Mouse (Mus musculus): Measurements from ENCODE around the gene Slc1a4.

Slc1a4 gene

DNA sequence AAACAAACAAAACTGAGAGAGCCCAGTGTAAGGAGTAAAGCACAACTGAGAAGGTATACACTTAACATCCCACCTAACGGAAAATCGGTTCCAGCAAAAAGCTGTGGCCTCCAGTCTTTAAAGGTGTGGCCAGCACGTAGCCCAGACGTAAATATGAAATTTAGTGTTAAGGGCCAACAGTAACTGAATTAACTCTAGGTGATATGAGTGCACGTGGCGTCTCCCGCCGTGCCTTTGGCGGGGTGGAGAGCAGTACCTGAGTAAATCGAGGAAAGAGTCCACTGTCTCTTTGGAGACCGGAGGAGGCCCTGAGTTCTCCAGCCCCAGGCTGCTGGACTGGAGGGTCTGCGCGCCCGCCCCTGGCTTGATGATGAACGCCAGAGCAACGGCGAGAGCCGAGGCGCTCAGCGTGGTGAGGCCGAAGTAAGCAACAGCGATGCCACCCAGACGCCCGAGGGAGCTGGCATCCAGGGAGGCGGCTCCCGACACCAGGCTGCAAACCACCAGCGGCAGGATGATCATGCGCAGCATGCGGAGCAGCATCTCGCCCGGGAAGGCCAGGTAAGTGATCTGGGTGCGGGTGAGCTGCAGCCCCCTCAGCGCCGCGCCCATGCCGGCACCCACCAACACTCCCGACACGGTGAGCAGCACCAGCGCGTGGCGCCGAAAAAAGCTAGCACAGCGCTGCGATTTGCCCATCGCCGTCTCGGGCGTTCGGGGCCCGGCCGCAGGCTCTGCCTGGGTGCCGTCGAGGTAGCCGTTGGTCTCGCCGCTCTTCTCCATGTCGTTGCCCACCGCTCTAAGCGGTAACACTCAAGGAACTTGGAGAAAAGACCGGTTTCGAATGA, 599 bp downstream of the Slc1a4 start:
- H3K27me3 ChIP-seq (ENCODE audit: control insufficient read depth, insufficient read depth, low read length, poor library complexity, severe bottlenecking) = no peaks in the 10 kb centered on the region
- DNase-seq (ENCODE audit: low read depth, low spot score) = no peak
- no peaks in the 10 kb centered on the region for H3K36me3 ChIP-seq (ENCODE audit: control insufficient read depth, insufficient read depth, low read length, poor library complexity, severe bottlenecking)

GRCm38 (mm10) chr11:20331027-20331689, 1.4 kb downstream of the Slc1a4 start:
- H3K27me3 ChIP-seq (ENCODE audit: control insufficient read depth, insufficient read depth, low read length, poor library complexity, severe bottlenecking) = no peaks in the 10 kb centered on the region
- H3K36me3 ChIP-seq (ENCODE audit: control insufficient read depth, insufficient read depth, low read length, poor library complexity, severe bottlenecking) = no peaks in the 10 kb centered on the region
- no peak for DNase-seq (ENCODE audit: low read depth, low spot score)

DNA sequence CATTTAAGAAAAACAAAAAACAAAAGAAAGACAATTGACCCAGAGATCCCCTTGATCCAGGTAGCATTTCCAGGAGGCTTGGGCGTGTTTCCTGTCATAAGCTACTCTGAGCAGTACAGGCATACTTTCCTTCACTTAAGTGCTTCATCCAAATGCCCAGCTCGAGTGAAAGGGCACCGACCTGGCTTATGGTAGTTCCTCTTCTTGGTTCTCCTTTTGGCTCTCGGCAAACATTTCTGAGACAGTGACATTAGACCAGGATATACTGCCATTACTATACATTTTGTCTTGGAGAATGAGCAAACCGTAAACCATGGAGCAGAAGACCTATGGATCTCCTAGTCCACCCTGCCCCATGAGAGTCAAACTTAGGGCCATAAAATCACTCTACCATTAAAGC, 2.8 kb downstream of the Slc1a4 start:
- no peaks in the 10 kb centered on the region for H3K36me3 ChIP-seq (ENCODE audit: control insufficient read depth, insufficient read depth, low read length, poor library complexity, severe bottlenecking)
- peak; percentile 48 for DNase-seq (ENCODE audit: low read depth, low spot score)

GRCm38 (mm10) chr11:20328771-20329170, 3.7 kb downstream of the Slc1a4 start:
- H3K27me3 ChIP-seq (ENCODE audit: control insufficient read depth, insufficient read depth, low read length, poor library complexity, severe bottlenecking) = no peaks in the 10 kb centered on the region
- no peak for DNase-seq (ENCODE audit: low read depth, low spot score)
- no peaks in the 10 kb centered on the region for H3K36me3 ChIP-seq (ENCODE audit: control insufficient read depth, insufficient read depth, low read length, poor library complexity, severe bottlenecking)

More for the DNA sequence above, 2.8 kb downstream of the Slc1a4 start:
- no peaks in the 10 kb centered on the region for H3K27me3 ChIP-seq (ENCODE audit: control insufficient read depth, insufficient read depth, low read length, poor library complexity, severe bottlenecking)

DNA sequence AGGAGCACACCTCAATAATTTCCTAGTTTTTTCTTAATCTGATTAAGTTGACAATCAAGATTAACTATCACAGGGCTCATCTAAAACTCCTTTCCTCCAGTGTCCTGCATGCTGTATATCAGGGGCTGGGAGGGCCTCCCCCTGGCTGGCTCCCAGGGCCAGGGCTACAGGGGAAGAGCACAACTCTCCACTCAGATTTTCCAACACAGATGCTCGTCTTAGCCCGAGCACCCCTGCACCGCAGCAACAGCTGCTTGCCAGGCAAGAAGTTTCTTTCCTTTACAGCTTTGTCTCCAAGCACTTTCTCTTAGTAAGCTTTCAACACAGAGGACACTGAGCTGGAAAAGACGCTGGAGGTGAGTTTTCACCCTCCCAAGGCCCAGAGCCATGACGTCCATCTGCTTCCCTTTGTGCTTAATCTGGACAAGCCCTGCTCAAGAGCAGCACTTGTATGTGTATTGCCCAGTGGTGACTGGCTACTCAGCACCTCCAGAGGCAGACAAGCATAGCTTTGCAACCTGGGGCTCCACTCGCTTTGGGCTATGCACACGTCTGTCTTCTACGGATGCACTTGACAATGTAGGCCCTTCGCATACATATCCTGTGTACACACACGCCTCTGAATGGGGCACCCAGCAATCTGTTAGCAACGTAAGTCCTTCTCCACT, 6.1 kb downstream of the Slc1a4 start:
- Histone ChIP-seq H3K27me3 (ENCODE audit: control insufficient read depth, insufficient read depth, low read length, poor library complexity, severe bottlenecking) (no peaks in the 10 kb centered on the region), H3K36me3 (ENCODE audit: control insufficient read depth, insufficient read depth, low read length, poor library complexity, severe bottlenecking) (no peaks in the 10 kb centered on the region)
- no peak for DNase-seq (ENCODE audit: low read depth, low spot score)

GRCm38 (mm10) chr11:20325073-20325694, 7.3 kb downstream of the Slc1a4 start:
- Histone ChIP-seq H3K36me3 (ENCODE audit: control insufficient read depth, insufficient read depth, low read length, poor library complexity, severe bottlenecking) (no peaks in the 10 kb centered on the region), H3K27me3 (ENCODE audit: control insufficient read depth, insufficient read depth, low read length, poor library complexity, severe bottlenecking) (no peaks in the 10 kb centered on the region)
- no peak for DNase-seq (ENCODE audit: low read depth, low spot score)

DNA sequence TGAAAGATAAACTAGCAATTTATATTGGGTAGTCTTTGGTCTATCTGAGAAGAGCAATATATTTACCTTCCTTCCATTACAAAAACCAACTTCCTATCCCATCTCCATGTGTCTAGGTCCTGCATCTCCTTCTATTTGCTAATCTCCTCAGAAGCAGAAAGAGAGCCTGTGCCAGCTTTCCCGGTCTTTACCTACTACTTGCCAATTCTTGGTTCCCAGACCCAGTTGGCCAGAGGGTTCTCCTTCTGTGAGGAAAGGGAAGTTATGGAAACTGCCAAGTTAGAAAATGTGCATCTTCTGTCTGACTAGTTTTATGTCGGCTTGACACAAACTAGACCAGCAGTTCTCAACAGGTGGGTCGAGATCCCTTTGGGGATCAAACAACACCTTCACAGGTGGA, 8.5 kb downstream of the Slc1a4 start:
- Histone ChIP-seq H3K36me3 (ENCODE audit: control insufficient read depth, insufficient read depth, low read length, poor library complexity, severe bottlenecking) (no peaks in the 10 kb centered on the region), H3K27me3 (ENCODE audit: control insufficient read depth, insufficient read depth, low read length, poor library complexity, severe bottlenecking) (no peaks in the 10 kb centered on the region)
- no peak for DNase-seq (ENCODE audit: low read depth, low spot score)

GRCm38 (mm10) chr11:20322366-20322765, 10.1 kb downstream of the Slc1a4 start:
- no peaks in the 10 kb centered on the region for H3K36me3 ChIP-seq (ENCODE audit: control insufficient read depth, insufficient read depth, low read length, poor library complexity, severe bottlenecking)
- no peaks in the 10 kb centered on the region for H3K27me3 ChIP-seq (ENCODE audit: control insufficient read depth, insufficient read depth, low read length, poor library complexity, severe bottlenecking)
- DNase-seq (ENCODE audit: low read depth, low spot score) = no peak

DNA sequence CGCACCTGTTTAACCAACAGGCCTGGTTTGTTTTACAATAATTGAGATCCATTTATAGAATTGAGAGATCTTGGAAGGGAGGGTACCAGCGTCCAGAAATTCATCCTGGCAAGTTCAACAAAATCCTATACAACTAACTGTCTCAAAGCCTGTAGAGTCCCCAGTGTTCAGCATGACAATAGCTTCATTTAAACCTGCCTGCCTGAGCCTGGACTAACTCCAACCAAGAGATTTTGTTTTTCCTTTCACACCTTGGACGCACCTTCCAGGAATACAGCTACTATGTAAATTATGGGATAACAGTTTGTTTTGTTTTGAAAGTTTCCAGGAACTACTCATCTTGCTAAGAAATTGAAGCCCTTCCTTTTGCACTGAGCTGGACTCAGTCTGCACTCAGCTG, 11.9 kb downstream of the Slc1a4 start:
- Histone ChIP-seq H3K36me3 (ENCODE audit: control insufficient read depth, insufficient read depth, low read length, poor library complexity, severe bottlenecking) (no peaks in the 10 kb centered on the region), H3K27me3 (ENCODE audit: control insufficient read depth, insufficient read depth, low read length, poor library complexity, severe bottlenecking) (no peaks in the 10 kb centered on the region)
- DNase-seq (ENCODE audit: low read depth, low spot score) = no peak

- no peak for DNase-seq (ENCODE audit: low read depth, low spot score)
- Histone ChIP-seq H3K36me3 (ENCODE audit: control insufficient read depth, insufficient read depth, low read length, poor library complexity, severe bottlenecking) (no peaks in the 10 kb centered on the region), H3K27me3 (ENCODE audit: control insufficient read depth, insufficient read depth, low read length, poor library complexity, severe bottlenecking) (no peaks in the 10 kb centered on the region)
Measured at GRCm38 (mm10) chr11:20318659-20319454, 13.7 kb downstream of the Slc1a4 start.

GRCm38 (mm10) chr11:20313576-20313975, 18.9 kb downstream of the Slc1a4 start:
- DNase-seq (ENCODE audit: low read depth, low spot score) = no peak
- Histone ChIP-seq H3K27me3 (ENCODE audit: control insufficient read depth, insufficient read depth, low read length, poor library complexity, severe bottlenecking) (no peaks in the 10 kb centered on the region), H3K36me3 (ENCODE audit: control insufficient read depth, insufficient read depth, low read length, poor library complexity, severe bottlenecking) (no peaks in the 10 kb centered on the region)

DNA sequence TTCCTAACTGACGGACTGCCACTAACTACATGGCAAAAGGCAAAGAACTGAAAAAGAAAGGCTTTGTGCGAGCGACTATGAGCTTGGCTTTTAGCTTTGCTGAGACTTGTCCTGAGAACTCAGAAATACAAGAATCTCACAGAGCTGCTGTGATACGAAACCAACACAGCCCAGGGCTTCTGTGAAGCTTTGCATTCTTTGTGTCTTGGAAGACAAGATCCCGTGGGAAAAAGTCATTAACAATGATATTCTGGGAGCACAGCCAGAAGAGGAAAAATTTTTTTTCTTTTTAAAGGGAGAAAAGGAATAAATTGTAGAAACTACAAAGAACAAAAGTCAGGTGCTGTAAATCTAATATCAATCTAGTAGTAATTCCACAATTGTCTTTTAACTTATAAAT, 23.5 kb downstream of the Slc1a4 start:
- DNase-seq (ENCODE audit: low read depth, low spot score) = no peak
- Histone ChIP-seq H3K27me3 (ENCODE audit: control insufficient read depth, insufficient read depth, low read length, poor library complexity, severe bottlenecking) (no peaks in the 10 kb centered on the region), H3K36me3 (ENCODE audit: control insufficient read depth, insufficient read depth, low read length, poor library complexity, severe bottlenecking) (no peaks in the 10 kb centered on the region)

DNA sequence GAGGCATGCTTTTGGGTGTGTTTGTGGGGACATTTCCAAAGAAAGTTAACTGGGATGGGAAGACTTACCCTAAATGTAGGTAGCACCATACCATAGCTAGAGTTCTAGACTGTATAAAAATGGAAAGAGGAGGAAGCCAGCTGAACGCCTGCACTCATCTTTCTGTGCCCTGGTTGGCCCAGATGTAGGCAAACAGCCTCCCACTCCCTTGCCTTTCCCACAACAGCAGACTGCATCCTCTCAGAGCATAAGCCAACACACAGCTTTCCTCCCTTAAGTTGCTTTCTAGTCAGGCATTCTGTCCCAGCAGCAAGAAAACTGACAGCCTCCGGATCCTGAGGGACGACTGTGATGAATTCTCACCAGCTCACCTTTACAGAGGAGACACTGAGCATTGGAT, 25.1 kb downstream of the Slc1a4 start:
- H3K27me3 ChIP-seq (ENCODE audit: control insufficient read depth, insufficient read depth, low read length, poor library complexity, severe bottlenecking) = no peaks in the 10 kb centered on the region

DNA sequence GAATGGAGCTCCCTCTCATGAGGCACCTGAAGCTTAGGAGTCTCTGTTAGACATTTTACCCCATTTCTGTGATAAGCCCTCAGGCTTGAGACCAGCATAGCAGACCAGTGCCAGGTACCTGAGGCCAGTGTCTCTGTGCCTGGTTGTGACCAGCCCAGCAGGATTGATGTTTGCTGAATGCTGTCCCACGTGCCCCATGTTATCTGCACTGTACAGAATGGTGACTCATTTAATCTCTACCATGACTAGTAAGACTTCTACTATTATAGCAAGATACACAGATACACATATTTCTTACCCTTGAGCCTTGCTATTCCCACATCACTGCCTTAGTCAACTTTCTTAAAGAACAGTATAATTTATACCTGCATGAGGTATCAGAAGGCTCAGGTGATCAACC, 26.9 kb downstream of the Slc1a4 start:
- Histone ChIP-seq H3K27me3 (ENCODE audit: control insufficient read depth, insufficient read depth, low read length, poor library complexity, severe bottlenecking) (no peaks in the 10 kb centered on the region), H3K36me3 (ENCODE audit: control insufficient read depth, insufficient read depth, low read length, poor library complexity, severe bottlenecking) (no peaks in the 10 kb centered on the region)
- DNase-seq (ENCODE audit: low read depth, low spot score) = no peak

More for the DNA sequence above, 25.1 kb downstream of the Slc1a4 start:
- H3K36me3 ChIP-seq (ENCODE audit: control insufficient read depth, insufficient read depth, low read length, poor library complexity, severe bottlenecking) = no peaks in the 10 kb centered on the region
- DNase-seq (ENCODE audit: low read depth, low spot score) = no peak

Data from splenic B cell, adult 2 months (primary cell).